Mouse (Mus musculus) lung, postnatal 36 days (tissue): ENCODE results near the gene Gm5152.
"Not testable (repeated sequence)": the region's sequence is repeated elsewhere in the genome, so short reads cannot be mapped to it uniquely, and the experiment has no call there.

ENCODE experiments used
- DNase-seq: peaks from one replicate; pipeline ENCODE4 v3.0.0; 2022; ENCODE audit warnings: mixed read lengths

Gene Gm5152

GRCm38 (mm10) chr5:10246426-10246825 is at the start of gene Gm5152:
Gene Gm5152, minus strand, starts transcription at chr5:10246526.
- not testable (repeated sequence) for DNase-seq

GRCm38 (mm10) chr5:10254768-10255167 is 8.4 kb upstream of the Gm5152 start:
- not testable (repeated sequence) for DNase-seq

- not testable (repeated sequence) for DNase-seq
These were observed 556 bp downstream of the Gm5152 start for GRCm38 (mm10) chr5:10245770-10246169.

GRCm38 (mm10) chr5:10240436-10240835 is 5.9 kb downstream of the Gm5152 start:
- DNase-seq = not testable (repeated sequence)

GRCm38 (mm10) chr5:10220317-10220716 is 26.0 kb downstream of the Gm5152 start:
- no peak for DNase-seq

GRCm38 (mm10) chr5:10203067-10203466 is 43.3 kb downstream of the Gm5152 start:
- DNase-seq = no peak

GRCm38 (mm10) chr5:10196880-10197279 is 49.4 kb downstream of the Gm5152 start:
- DNase-seq = no peak
